Mouse (Mus musculus) heart, embryonic 12.5 days (tissue): ENCODE measurements around the gene Acan. TPM values are rescaled to one million over a fixed set of nuclear protein-coding genes. Genes with fewer than 3 reads are reported as not detected.

Experiments used
- ATAC-seq: fragments of 200-750 bp; cut with Nextera tagmentation; 2 replicates; pipeline ENCODE4 v1.8.0; 2017; ENCODE audit warnings: moderate TSS enrichment, moderate library complexity; ENCODE audit not compliant: insufficient number of reproducible peaks, low FRiP score
- H3K27ac ChIP-seq: fragments of 300-500 bp; sonication (generic); 2 replicates; pipeline ENCODE4 v1.5.1; 2016; ENCODE audit warnings: mild to moderate bottlenecking, moderate library complexity; ENCODE audit not compliant: poor library complexity, severe bottlenecking
- H3K27me3 ChIP-seq: fragments of 300-500 bp; sonication (generic); replicated peaks from 2 replicates; pipeline ENCODE4 v1.6.1; 2016; ENCODE audit warnings: mild to moderate bottlenecking, moderate library complexity
- H3K36me3 ChIP-seq: fragments of 300-500 bp; sonication (generic); 2 replicates; pipeline ENCODE4 v1.6.1; 2016; ENCODE audit warnings: mild to moderate bottlenecking, moderate library complexity
- H3K4me1 ChIP-seq: fragments of 300-500 bp; sonication (generic); replicated peaks from 2 replicates; pipeline ENCODE4 v1.6.1; 2016; ENCODE audit warnings: mild to moderate bottlenecking
- H3K4me2 ChIP-seq: fragments of 300-500 bp; sonication (generic); 2 replicates; pipeline ENCODE4 v1.6.1; 2016; ENCODE audit warnings: mild to moderate bottlenecking, moderate library complexity
- H3K4me3 ChIP-seq: fragments of 300-500 bp; sonication (generic); 2 replicates; pipeline ENCODE4 v1.5.1; 2016; ENCODE audit warnings: mild to moderate bottlenecking
- H3K9ac ChIP-seq: fragments of 300-500 bp; sonication (generic); 2 replicates; pipeline ENCODE4 v1.6.1; 2016; ENCODE audit warnings: mild to moderate bottlenecking, moderate library complexity
- H3K9me3 ChIP-seq: fragments of 300-500 bp; sonication (generic); replicated peaks from 2 replicates; pipeline ENCODE4 v1.6.1; 2016; ENCODE audit warnings: mild to moderate bottlenecking, moderate library complexity
- WGBS: fragments of 180-500 bp; shearing (Covaris S2); methylation state at CpG from one replicate; pipeline ENCODE4 v1.1.7; 2016; 5-methylcytosine and 5-hydroxymethylcytosine counted together
- polyA plus RNA-seq: library from polyadenylated mRNA; unstranded; fragments of >200 nt; fragmentation: Nextera tagmentation; extraction: Ambion mirVana; gene quantifications from 2 replicates; pipeline ENCODE4 v1.2.1, GENCODE M21; 2016

Acan gene
- polyA plus RNA-seq, 1 experiment from 2014 or later, result 0.60 TPM

- peaks cover 17% of the 10 kb centered on the region for H3K4me1 ChIP-seq
- no peaks in the 10 kb centered on the region for H3K27me3 ChIP-seq
- no peak overlapping the region for H3K9ac ChIP-seq
- no peak overlapping the region for H3K4me2 ChIP-seq
- 48% methylated on average over 4 of the region's 4 CpGs for WGBS
- H3K27ac ChIP-seq, result no peak overlapping the region
- H3K36me3 ChIP-seq, result peaks cover 90% of the 10 kb centered on the region
- H3K4me3 ChIP-seq, result no peak overlapping the region
- H3K9me3 ChIP-seq, result no peaks in the 10 kb centered on the region
- no peak for ATAC-seq
Measured at GRCm38 (mm10) chr7:79139891-79140591, 86.8 kb downstream of the Acan start.

- no peak overlapping the region for H3K4me2 ChIP-seq
- H3K9me3 ChIP-seq, result no peaks in the 10 kb centered on the region
- H3K27ac ChIP-seq, result no peak overlapping the region
- no peak for ATAC-seq
- WGBS, result 38% methylated on average over 8 of the region's 8 CpGs
- peaks cover 87% of the 10 kb centered on the region for H3K36me3 ChIP-seq
- no peaks in the 10 kb centered on the region for H3K27me3 ChIP-seq
- H3K4me3 ChIP-seq, result no peak overlapping the region
- peaks cover 17% of the 10 kb centered on the region for H3K4me1 ChIP-seq
- H3K9ac ChIP-seq, result no peak overlapping the region
Measured at GRCm38 (mm10) chr7:79140897-79141296, 87.6 kb downstream of the Acan start.

- Histone ChIP-seq H3K27ac (peak overlapping the region; percentile 70), H3K4me2 (peak overlapping the region; percentile 87), H3K36me3 (peaks cover 33% of the 10 kb centered on the region), H3K9me3 (no peaks in the 10 kb centered on the region), H3K4me1 (peaks cover 27% of the 10 kb centered on the region), H3K27me3 (no peaks in the 10 kb centered on the region), H3K4me3 (peak overlapping the region; percentile 58), H3K9ac (peak overlapping the region; percentile 75)
- 42% methylated on average over 12 of the region's 12 CpGs for WGBS
- ATAC-seq, result no peak
Measured at GRCm38 (mm10) chr7:79147011-79147837, 93.9 kb downstream of the Acan start.

- Histone ChIP-seq H3K27ac (peak overlapping the region; percentile 70), H3K27me3 (no peaks in the 10 kb centered on the region), H3K4me1 (peaks cover 27% of the 10 kb centered on the region), H3K4me2 (peak overlapping the region; percentile 87), H3K9me3 (no peaks in the 10 kb centered on the region), H3K36me3 (peaks cover 24% of the 10 kb centered on the region), H3K9ac (peak overlapping the region; percentile 75), H3K4me3 (peak overlapping the region; percentile 58)
- ATAC-seq, result 0 out of 2 replicates have a peak, but pooled peaks have one; percentile 9
- WGBS, result under 1% methylated on average over 20 of the region's 20 CpGs
Measured at GRCm38 (mm10) chr7:79147931-79148653, 94.8 kb downstream of the Acan start.

GRCm38 (mm10) chr7:79148711-79149266 lies 95.5 kb downstream of the Acan start, which contains the start of gene Mfge8:
Mfge8 (minus strand) TSS chr7:79149060.
- Histone ChIP-seq H3K36me3 (peaks cover 17% of the 10 kb centered on the region), H3K9ac (peak within 1 kb of the TSS; percentile 75), H3K4me1 (peaks cover 27% of the 10 kb centered on the region), H3K4me3 (peak within 1 kb of the TSS; percentile 58), H3K4me2 (peak within 1 kb of the TSS; percentile 87), H3K27me3 (no peaks in the 10 kb centered on the region), H3K27ac (peak within 1 kb of the TSS; percentile 70), H3K9me3 (no peaks in the 10 kb centered on the region)
- WGBS, result under 1% methylated on average over 39 of the region's 39 CpGs
- ATAC-seq, result peak; percentile 93

GRCm38 (mm10) chr7:79149522-79149921 lies 96.2 kb downstream of the Acan start:
- no peak overlapping the region for H3K9ac ChIP-seq

GRCm38 (mm10) chr7:79159406-79159805 lies 106.1 kb downstream of the Acan start:
- Histone ChIP-seq H3K4me3 (no peak overlapping the region), H3K4me1 (no peaks in the 10 kb centered on the region), H3K9me3 (peaks cover 5% of the 10 kb centered on the region; the same call in 1 of the 2 replicates), H3K9ac (no peak overlapping the region), H3K4me2 (no peak overlapping the region), H3K27ac (no peak overlapping the region), H3K36me3 (no peaks in the 10 kb centered on the region), H3K27me3 (no peaks in the 10 kb centered on the region)
- WGBS, result 72% methylated on average over 1 of the region's 1 CpGs
- ATAC-seq, result no peak

More at GRCm38 (mm10) chr7:79149522-79149921, 96.2 kb downstream of the Acan start:
- Histone ChIP-seq H3K4me2 (peak overlapping the region; percentile 87), H3K4me1 (peaks cover 26% of the 10 kb centered on the region), H3K4me3 (no peak overlapping the region), H3K27me3 (no peaks in the 10 kb centered on the region), H3K36me3 (peaks cover 10% of the 10 kb centered on the region), H3K9me3 (no peaks in the 10 kb centered on the region), H3K27ac (peak overlapping the region; percentile 70; the same call in 1 of the 2 replicates)
- ATAC-seq, result no peak
- 38% methylated on average over 6 of the region's 6 CpGs for WGBS

Other genes starting within 250 kb of the Acan start
- 11.6 and 12.4 TPM in 2 replicates for gene Det1, start 206.2 kb upstream of the Acan start, polyA plus RNA-seq
- 34.2 and 36.3 TPM in 2 replicates for gene Aen, start 157.6 kb upstream of the Acan start, polyA plus RNA-seq
- gene Isg20, start 140.1 kb upstream of the Acan start, polyA plus RNA-seq, result 0.63 and 0.72 TPM in 2 replicates
- gene Hapln3, start 77.5 kb downstream of the Acan start, polyA plus RNA-seq, result 1.5 and 2.4 TPM in 2 replicates
- gene Mfge8, start 95.6 kb downstream of the Acan start, polyA plus RNA-seq, result 263 and 264 TPM in 2 replicates
- 5.6 and 5.8 TPM in 2 replicates for gene Abhd2, start 219.7 kb downstream of the Acan start, polyA plus RNA-seq